Mouse (Mus musculus) intestine, postnatal 0 days (tissue): ENCODE results near the gene Zzef1. TPM values are rescaled to one million over a fixed set of nuclear protein-coding genes. Genes with fewer than 3 reads are reported as not detected.

Experiments used
- ATAC-seq: fragments of 200-750 bp; cut with Nextera tagmentation; 2 replicates; pipeline ENCODE4 v1.8.0; 2017; ENCODE audit warnings: mild to moderate bottlenecking, moderate TSS enrichment, moderate library complexity
- H3K27ac ChIP-seq: fragments of 300-500 bp; sonication (generic); 2 replicates; pipeline ENCODE4 v1.5.1; 2014; ENCODE audit warnings: mild to moderate bottlenecking, low read depth, low read length, moderate library complexity
- H3K27me3 ChIP-seq: fragments of 300-500 bp; sonication (generic); replicated peaks from 2 replicates; pipeline ENCODE4 v1.6.1; 2014; ENCODE audit warnings: low read length, mixed read lengths; ENCODE audit not compliant: control insufficient read depth, insufficient read depth
- H3K36me3 ChIP-seq: fragments of 300-500 bp; sonication (generic); 2 replicates; pipeline ENCODE4 v1.6.1; 2014; ENCODE audit warnings: mild to moderate bottlenecking, moderate library complexity; ENCODE audit not compliant: control insufficient read depth, insufficient read depth
- H3K4me1 ChIP-seq: fragments of 300-500 bp; sonication (generic); replicated peaks from 2 replicates; pipeline ENCODE4 v1.6.1; 2014; ENCODE audit warnings: antibody characterized with exemption, low read length, mixed read lengths; ENCODE audit not compliant: control insufficient read depth, insufficient read depth
- H3K4me2 ChIP-seq: fragments of 300-500 bp; sonication (generic); replicated peaks from 2 replicates; pipeline ENCODE4 v1.6.1; 2014; ENCODE audit warnings: low read depth, mild to moderate bottlenecking, moderate library complexity
- H3K4me3 ChIP-seq: fragments of 300-500 bp; sonication (generic); 2 replicates; pipeline ENCODE4 v1.5.1; 2014; ENCODE audit warnings: low read depth, low read length
- H3K9ac ChIP-seq: fragments of 300-500 bp; sonication (generic); 2 replicates; pipeline ENCODE4 v1.6.1; 2014; ENCODE audit warnings: mild to moderate bottlenecking, low read depth, low read length
- H3K9me3 ChIP-seq: fragments of 300-500 bp; sonication (generic); 2 replicates; pipeline ENCODE4 v1.6.1; 2016; ENCODE audit warnings: mixed run types; ENCODE audit not compliant: control insufficient read depth
- CTCF ChIP-seq: sonication (generic); IDR thresholded peaks from 2 replicates; pipeline ENCODE4 v1.5.1; 2016; ENCODE audit warnings: low read depth, mild to moderate bottlenecking, control low read depth, antibody characterized with exemption, moderate library complexity
- WGBS: fragments of 180-500 bp; shearing (Covaris S2); extraction: QIAGEN DNeasy Blood & Tissue Kit; methylation state at CpG from one replicate; pipeline ENCODE4 v1.1.7; 2014; 5-methylcytosine and 5-hydroxymethylcytosine counted together
- polyA plus RNA-seq: library from polyadenylated mRNA; unstranded; fragments of >200 nt; fragmentation: Nextera tagmentation; extraction: Ambion mirVana; gene quantifications from 2 replicates; pipeline ENCODE4 v1.2.1, GENCODE M21; 2015

Gene Zzef1
- 13.9 and 17.6 TPM in 2 replicates for polyA plus RNA-seq

DNA sequence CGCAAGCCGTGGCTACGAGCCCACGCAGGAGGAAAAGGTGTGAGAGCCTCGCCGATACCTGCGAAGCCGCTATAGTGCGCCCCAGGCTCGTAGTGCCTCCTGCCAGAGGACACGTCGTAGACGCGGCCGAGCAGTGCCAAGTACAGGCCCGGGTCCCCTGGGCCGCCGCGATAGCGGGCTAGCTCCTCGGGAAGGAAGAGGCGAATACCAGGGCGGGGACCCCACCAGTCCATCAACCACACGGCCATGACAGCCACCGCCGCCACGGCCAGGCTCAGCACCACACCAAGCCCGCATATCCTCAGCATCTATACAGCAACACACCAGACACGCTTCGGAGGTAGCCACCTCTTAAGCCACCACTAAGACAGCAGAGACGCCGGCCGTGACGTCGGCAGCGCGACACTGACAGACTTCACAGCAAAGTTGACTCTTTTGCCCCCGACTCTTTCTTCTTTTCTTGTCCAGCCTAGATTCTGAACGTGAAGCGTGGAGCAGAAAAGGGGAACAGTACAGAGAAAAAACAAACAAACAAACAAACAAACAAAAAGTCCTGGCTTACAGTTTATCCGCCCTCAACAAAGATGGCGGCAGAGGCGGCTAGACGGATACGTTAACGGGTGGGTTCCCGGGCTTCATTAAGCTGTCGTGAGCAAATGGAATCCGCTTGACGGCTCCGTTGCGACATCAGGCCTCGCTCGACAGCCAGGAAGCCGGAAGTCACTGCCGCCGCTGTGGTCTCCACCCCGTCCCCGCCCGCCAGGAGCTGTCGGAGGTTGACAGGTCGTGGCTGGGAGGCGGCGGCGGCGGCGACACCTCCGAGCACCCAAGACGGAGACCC lies at the start of gene Zzef1, which contains the start of gene Cyb5d2:
TSS of gene Zzef1 (plus strand) at position 772 of the 841 bp plus-strand sequence.
TSS of gene Cyb5d2 (minus strand) at position 688 of the 841 bp plus-strand sequence.
- TF ChIP-seq CTCF, result no peak
- under 1% methylated on average over 69 of the region's 69 CpGs for WGBS
- Histone ChIP-seq H3K4me2 (peak within 1 kb of the TSS; percentile 83), H3K4me1 (0 out of 2 replicates have a peak, but pooled peaks cover 3% of the 10 kb centered on the region), H3K4me3 (peak within 1 kb of the TSS; percentile 98), H3K36me3 (no peaks in the 10 kb centered on the region), H3K9ac (peak within 1 kb of the TSS; percentile 94), H3K27ac (peak within 1 kb of the TSS; percentile 94), H3K27me3 (no peaks in the 10 kb centered on the region), H3K9me3 (no peaks in the 10 kb centered on the region)
- peak; percentile 96 for ATAC-seq

GRCm38 (mm10) chr11:72751956-72752355 lies 44.1 kb upstream of the Zzef1 start:
- Histone ChIP-seq H3K9ac (no peak overlapping the region), H3K4me3 (no peak overlapping the region), H3K27ac (no peak overlapping the region), H3K4me1 (no peaks in the 10 kb centered on the region), H3K36me3 (peaks cover 84% of the 10 kb centered on the region), H3K4me2 (no peak overlapping the region), H3K27me3 (no peaks in the 10 kb centered on the region), H3K9me3 (no peaks in the 10 kb centered on the region)
- TF ChIP-seq CTCF, result peak; percentile 51
- ATAC-seq, result no peak
- 41% methylated on average over 2 of the region's 2 CpGs for WGBS

GRCm38 (mm10) chr11:72758316-72758715 lies 37.7 kb upstream of the Zzef1 start:
- no peaks in the 10 kb centered on the region for H3K27me3 ChIP-seq
- H3K9ac ChIP-seq, result no peak overlapping the region
- no peak for ATAC-seq
- TF ChIP-seq CTCF, result no peak
- H3K36me3 ChIP-seq, result peaks cover 94% of the 10 kb centered on the region
- H3K4me3 ChIP-seq, result no peak overlapping the region
- H3K4me1 ChIP-seq, result no peaks in the 10 kb centered on the region
- no peaks in the 10 kb centered on the region for H3K9me3 ChIP-seq
- no peak overlapping the region for H3K27ac ChIP-seq
- WGBS, result 88% methylated on average over 5 of the region's 5 CpGs
- H3K4me2 ChIP-seq, result no peak overlapping the region

GRCm38 (mm10) chr11:72759581-72759980 lies 36.4 kb upstream of the Zzef1 start:
- H3K27ac ChIP-seq, result no peak overlapping the region

GRCm38 (mm10) chr11:72760781-72761180 lies 35.2 kb upstream of the Zzef1 start:
- Histone ChIP-seq H3K4me1 (no peaks in the 10 kb centered on the region), H3K4me2 (no peak overlapping the region), H3K27me3 (no peaks in the 10 kb centered on the region), H3K36me3 (peaks cover 86% of the 10 kb centered on the region), H3K9me3 (no peaks in the 10 kb centered on the region), H3K27ac (no peak overlapping the region), H3K4me3 (no peak overlapping the region), H3K9ac (no peak overlapping the region)
- 85% methylated on average over 1 of the region's 1 CpGs for WGBS
- no peak for ATAC-seq
- no peak for TF ChIP-seq CTCF

More at GRCm38 (mm10) chr11:72759581-72759980, 36.4 kb upstream of the Zzef1 start:
- no peak for ATAC-seq
- Histone ChIP-seq H3K27me3 (no peaks in the 10 kb centered on the region), H3K4me3 (no peak overlapping the region), H3K4me2 (no peak overlapping the region), H3K4me1 (no peaks in the 10 kb centered on the region), H3K9me3 (no peaks in the 10 kb centered on the region), H3K36me3 (peaks cover 94% of the 10 kb centered on the region), H3K9ac (no peak overlapping the region)
- WGBS, result 84% methylated on average over 6 of the region's 6 CpGs
- TF ChIP-seq CTCF, result no peak

GRCm38 (mm10) chr11:72764270-72764669 lies 31.8 kb upstream of the Zzef1 start:
- TF ChIP-seq CTCF, result no peak
- H3K27me3 ChIP-seq, result no peaks in the 10 kb centered on the region
- no peak overlapping the region for H3K4me2 ChIP-seq
- H3K9me3 ChIP-seq, result no peaks in the 10 kb centered on the region
- 94% methylated on average over 4 of the region's 4 CpGs for WGBS
- H3K9ac ChIP-seq, result no peak overlapping the region
- peaks cover 64% of the 10 kb centered on the region for H3K36me3 ChIP-seq
- ATAC-seq, result no peak
- H3K27ac ChIP-seq, result no peak overlapping the region
- H3K4me1 ChIP-seq, result no peaks in the 10 kb centered on the region
- no peak overlapping the region for H3K4me3 ChIP-seq
